Mouse (Mus musculus) myocyte (in vitro differentiated cells): ENCODE results near the gene Susd1. TPM values are rescaled to one million over a fixed set of nuclear protein-coding genes. Genes with fewer than 3 reads are reported as not detected.

Experiments used
- H3K27me3 ChIP-seq: one replicate; pipeline ENCODE4 v1.6.1; 2011; ENCODE audit not compliant: control insufficient read depth, insufficient read depth, insufficient read length
- H3K36me3 ChIP-seq: one replicate; pipeline ENCODE4 v1.6.1; 2011; ENCODE audit not compliant: control insufficient read depth, insufficient read depth
- H3K4me2 ChIP-seq: one replicate; pipeline ENCODE4 v1.6.1; 2011; ENCODE audit warnings: low read depth, control low read depth
- H3K4me3 ChIP-seq: one replicate; pipeline ENCODE4 v1.5.1; 2011; ENCODE audit warnings: mild to moderate bottlenecking, control low read depth, moderate library complexity
- H3K79me2 ChIP-seq: one replicate; pipeline ENCODE4 v1.6.1; 2011; ENCODE audit not compliant: control insufficient read depth, insufficient read depth
- H3ac ChIP-seq: one replicate; pipeline ENCODE4 v1.6.1; 2011; ENCODE audit not compliant: control insufficient read depth, insufficient read length
- CEBPB ChIP-seq: IDR thresholded peaks from 2 replicates; pipeline ENCODE4 v1.6.1; 2011; ENCODE audit warnings: mild to moderate bottlenecking, moderate library complexity; ENCODE audit not compliant: poor library complexity, insufficient read depth, severe bottlenecking
- E2F4 ChIP-seq: IDR thresholded peaks from one replicate; pipeline ENCODE4 v1.6.1; 2011; ENCODE audit warnings: mild to moderate bottlenecking, control low read depth, moderate library complexity; ENCODE audit not compliant: insufficient read depth
- MAX ChIP-seq: IDR thresholded peaks from one replicate; pipeline ENCODE4 v1.6.1; 2011; ENCODE audit warnings: low read depth, mild to moderate bottlenecking, control low read depth
- MYOD1 ChIP-seq, 3 experiments: IDR thresholded peaks; one replicate each; pipeline ENCODE4 v1.6.1; 2011; ENCODE audit warnings: control low read depth in 2 of 3, low read depth in 2 of 3, mild to moderate bottlenecking in 2 of 3, moderate library complexity in 1 of 3; ENCODE audit not compliant: insufficient read length in 2 of 3, control insufficient read depth in 1 of 3
- MYOG ChIP-seq, 3 experiments: IDR thresholded peaks; one replicate each; pipeline ENCODE4 v1.6.1; 2011; ENCODE audit warnings: control low read depth in 2 of 3, low read depth in 2 of 3, mild to moderate bottlenecking in 2 of 3; ENCODE audit not compliant: insufficient read length in 2 of 3, control insufficient read depth in 1 of 3, insufficient read depth in 1 of 3
- POLR2A ChIP-seq: IDR thresholded peaks from one replicate; pipeline ENCODE4 v1.6.1; 2011; ENCODE audit warnings: low read depth, mild to moderate bottlenecking, control low read depth, moderate library complexity; ENCODE audit not compliant: insufficient read length
- POLR2AphosphoS2 ChIP-seq: IDR thresholded peaks from one replicate; pipeline ENCODE4 v1.6.1; 2011; ENCODE audit warnings: low read depth, control low read depth; ENCODE audit not compliant: insufficient read length
- REST ChIP-seq: IDR thresholded peaks from one replicate; pipeline ENCODE4 v1.6.1; 2011; ENCODE audit warnings: mild to moderate bottlenecking, control low read depth, moderate library complexity; ENCODE audit not compliant: insufficient read depth, insufficient read length
- SRF ChIP-seq: IDR thresholded peaks from one replicate; pipeline ENCODE4 v1.6.1; 2011; ENCODE audit warnings: low read depth; ENCODE audit not compliant: control insufficient read depth, insufficient read length
- TCF12 ChIP-seq: IDR thresholded peaks from one replicate; pipeline ENCODE4 v1.6.1; 2011; ENCODE audit warnings: mild to moderate bottlenecking, control low read depth; ENCODE audit not compliant: poor library complexity, insufficient read depth, severe bottlenecking
- TCF3 ChIP-seq: IDR thresholded peaks from one replicate; pipeline ENCODE4 v1.6.1; 2011; ENCODE audit warnings: low read depth, control low read depth; ENCODE audit not compliant: insufficient read length
- USF1 ChIP-seq: IDR thresholded peaks from one replicate; pipeline ENCODE4 v1.6.1; 2011; ENCODE audit warnings: low read depth, mild to moderate bottlenecking, control low read depth, moderate library complexity
- polyA plus RNA-seq: library from polyadenylated mRNA; unstranded; fragments of >200 nt; fragmentation: generic; extraction: Trizol; gene quantifications from one replicate; pipeline ENCODE4 v1.2.1, GENCODE M21; 2012; ENCODE audit warnings: missing spikeins

Gene Susd1
- polyA plus RNA-seq, 1 experiment = 0.55 TPM

GRCm38 (mm10) chr4:59429128-59429527, 9.3 kb downstream of the Susd1 start:
- H3K79me2 ChIP-seq = no peaks in the 10 kb centered on the region
- no peak overlapping the region for H3K4me2 ChIP-seq
- H3ac ChIP-seq = no peak overlapping the region
- H3K36me3 ChIP-seq = no peaks in the 10 kb centered on the region
- H3K27me3 ChIP-seq = no peaks in the 10 kb centered on the region
- H3K4me3 ChIP-seq = no peak overlapping the region
- TF ChIP-seq REST (no peak), USF1 (no peak), MAX (no peak), POLR2A (no peak), SRF (no peak), TCF12 (no peak), TCF3 (no peak)

GRCm38 (mm10) chr4:59426429-59426828, 12.0 kb downstream of the Susd1 start:
- no peak for TF ChIP-seq USF1
- no peak for TF ChIP-seq MYOD1 (IDR thresholded peaks at IDR 0.05; ENCODE audit: control insufficient read depth in 1 of 3, insufficient read length in 2 of 3, low read depth in 2 of 3)
- no peak for TF ChIP-seq SRF
- no peak for TF ChIP-seq E2F4
- no peak for TF ChIP-seq POLR2AphosphoS2
- TF ChIP-seq MAX = no peak
- TF ChIP-seq TCF3 = no peak
- TF ChIP-seq MYOG (IDR thresholded peaks at IDR 0.05; ENCODE audit: control insufficient read depth in 1 of 3, insufficient read depth in 1 of 3, insufficient read length in 2 of 3, low read depth in 2 of 3) = no peak
- no peak for TF ChIP-seq TCF12
- no peak for TF ChIP-seq CEBPB
- TF ChIP-seq POLR2A = no peak
- no peak for TF ChIP-seq REST
- Histone ChIP-seq H3K4me3 (no peak overlapping the region), H3K27me3 (no peaks in the 10 kb centered on the region), H3ac (no peak overlapping the region), H3K36me3 (no peaks in the 10 kb centered on the region), H3K79me2 (no peaks in the 10 kb centered on the region), H3K4me2 (no peak overlapping the region)

- H3K27me3 ChIP-seq = no peaks in the 10 kb centered on the region
- H3K36me3 ChIP-seq = no peaks in the 10 kb centered on the region
- no peak overlapping the region for H3K4me2 ChIP-seq
- TF ChIP-seq POLR2AphosphoS2 = no peak
- TF ChIP-seq USF1 = no peak
- no peak overlapping the region for H3K4me3 ChIP-seq
- no peak overlapping the region for H3ac ChIP-seq
- no peaks in the 10 kb centered on the region for H3K79me2 ChIP-seq
Observed at GRCm38 (mm10) chr4:59422808-59423207, 15.6 kb downstream of the Susd1 start.

GRCm38 (mm10) chr4:59422025-59422783, 16.2 kb downstream of the Susd1 start:
- H3K4me2 ChIP-seq = no peak overlapping the region
- TF ChIP-seq E2F4 = no peak
- no peak for TF ChIP-seq TCF3
- TF ChIP-seq CEBPB = no peak
- TF ChIP-seq USF1 = no peak
- no peak for TF ChIP-seq REST
- TF ChIP-seq TCF12 = no peak
- no peak for TF ChIP-seq POLR2A
- TF ChIP-seq MAX = no peak
- no peak for TF ChIP-seq MYOD1 (IDR thresholded peaks at IDR 0.05; ENCODE audit: control insufficient read depth in 1 of 3, insufficient read length in 2 of 3, low read depth in 2 of 3)
- TF ChIP-seq MYOG (IDR thresholded peaks at IDR 0.05; ENCODE audit: control insufficient read depth in 1 of 3, insufficient read depth in 1 of 3, insufficient read length in 2 of 3, low read depth in 2 of 3) = no peak
- TF ChIP-seq SRF = no peak
- TF ChIP-seq POLR2AphosphoS2 = no peak
- no peaks in the 10 kb centered on the region for H3K79me2 ChIP-seq
- H3ac ChIP-seq = no peak overlapping the region
- H3K36me3 ChIP-seq = no peaks in the 10 kb centered on the region
- no peaks in the 10 kb centered on the region for H3K27me3 ChIP-seq
- H3K4me3 ChIP-seq = no peak overlapping the region

GRCm38 (mm10) chr4:59421369-59421746, 17.1 kb downstream of the Susd1 start:
- no peak overlapping the region for H3K4me2 ChIP-seq
- TF ChIP-seq USF1 (no peak), TCF12 (no peak), SRF (no peak), E2F4 (no peak), MYOG (IDR thresholded peaks at IDR 0.05; ENCODE audit: control insufficient read depth in 1 of 3, insufficient read depth in 1 of 3, insufficient read length in 2 of 3, low read depth in 2 of 3) (no peak), POLR2AphosphoS2 (no peak), REST (no peak), CEBPB (no peak), TCF3 (no peak), MAX (no peak), POLR2A (no peak), MYOD1 (IDR thresholded peaks at IDR 0.05; ENCODE audit: control insufficient read depth in 1 of 3, insufficient read length in 2 of 3, low read depth in 2 of 3) (no peak)
- H3K36me3 ChIP-seq = no peaks in the 10 kb centered on the region
- H3K27me3 ChIP-seq = no peaks in the 10 kb centered on the region
- no peaks in the 10 kb centered on the region for H3K79me2 ChIP-seq
- H3K4me3 ChIP-seq = no peak overlapping the region
- H3ac ChIP-seq = no peak overlapping the region
